Mouse (Mus musculus): ENCODE results near the gene Sdc3.

DNA sequence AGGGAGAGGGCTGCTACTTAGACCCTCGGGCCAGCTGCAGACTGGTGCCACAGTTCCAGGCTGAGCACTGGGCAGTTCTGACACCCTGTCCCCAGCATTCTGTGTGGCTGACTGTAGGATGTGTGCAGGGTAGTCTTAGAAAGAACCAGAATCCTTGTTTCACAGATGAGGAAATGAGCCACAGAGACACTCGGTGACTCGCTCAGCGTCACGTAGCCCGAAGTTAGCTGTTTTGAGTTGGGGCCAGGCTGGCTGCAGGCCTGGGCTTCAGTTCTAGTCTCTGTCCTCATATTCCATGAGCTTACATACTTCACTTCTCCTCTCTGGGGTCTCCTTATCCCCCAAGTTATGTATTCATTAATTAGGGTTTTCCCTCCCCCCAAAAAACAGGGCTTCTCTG is 3.6 kb downstream of the Sdc3 start:
- no peak for TF ChIP-seq POLR2A (IDR thresholded peaks at IDR 0.05; ENCODE audit: borderline replicate concordance, control insufficient read depth, low read depth, low read length)
- no peak for TF ChIP-seq CTCF (IDR thresholded peaks at IDR 0.05; ENCODE audit: control insufficient read depth, insufficient read depth, low read length)

Measured in bone marrow, adult 2 months (tissue).